Mouse (Mus musculus) limb, embryonic 14.5 days (tissue): ENCODE data around the gene Gpatch1. TPM values are rescaled to one million over a fixed set of nuclear protein-coding genes. Genes with fewer than 3 reads are reported as not detected.
"Not testable (repeated sequence)": the region's sequence is repeated elsewhere in the genome, so short reads cannot be mapped to it uniquely, and the experiment has no call there.

Experiments
- ATAC-seq: fragments of 200-750 bp; cut with Nextera tagmentation; 2 replicates; pipeline ENCODE4 v1.8.0; 2017; ENCODE audit warnings: low read depth, moderate number of reproducible peaks, moderate TSS enrichment; ENCODE audit not compliant: low FRiP score
- DNase-seq: peaks from one replicate; pipeline ENCODE4 v3.0.0-alpha.2; 2015; ENCODE audit warnings: low spot score
- H3K27ac ChIP-seq: fragments of 300-500 bp; sonication (generic); replicated peaks from 2 replicates; pipeline ENCODE4 v1.5.1; 2014; ENCODE audit warnings: low read depth, mild to moderate bottlenecking, low read length, moderate library complexity, mixed read lengths
- H3K27me3 ChIP-seq: fragments of 300-500 bp; sonication (generic); 2 replicates; pipeline ENCODE4 v1.6.1; 2014; ENCODE audit warnings: low read length, mixed read lengths; ENCODE audit not compliant: control insufficient read depth, insufficient read depth
- H3K36me3 ChIP-seq: fragments of 300-500 bp; sonication (generic); 2 replicates; pipeline ENCODE4 v1.6.1; 2014; ENCODE audit warnings: mild to moderate bottlenecking, low read length, moderate library complexity, mixed read lengths; ENCODE audit not compliant: control insufficient read depth, insufficient read depth
- H3K4me1 ChIP-seq: fragments of 300-500 bp; sonication (generic); 2 replicates; pipeline ENCODE4 v1.6.1; 2014; ENCODE audit warnings: antibody characterized with exemption, low read length, mixed read lengths; ENCODE audit not compliant: control insufficient read depth, insufficient read depth
- H3K4me2 ChIP-seq: fragments of 300-500 bp; sonication (generic); replicated peaks from 2 replicates; pipeline ENCODE4 v1.6.1; 2014; ENCODE audit warnings: low read depth, mild to moderate bottlenecking, low read length, moderate library complexity; ENCODE audit not compliant: severe bottlenecking
- H3K4me3 ChIP-seq: fragments of 300-500 bp; sonication (generic); replicated peaks from 2 replicates; pipeline ENCODE4 v1.5.1; 2014; ENCODE audit warnings: low read length
- H3K9ac ChIP-seq: fragments of 300-500 bp; sonication (generic); 2 replicates; pipeline ENCODE4 v1.6.1; 2014; ENCODE audit warnings: mild to moderate bottlenecking, low read depth, low read length, moderate library complexity; ENCODE audit not compliant: severe bottlenecking
- H3K9me3 ChIP-seq: fragments of 300-500 bp; sonication (generic); 2 replicates; pipeline ENCODE4 v1.6.1; 2016; ENCODE audit warnings: low read length; ENCODE audit not compliant: control insufficient read depth
- POLR2A ChIP-seq: fragments of 200-500 bp; IDR thresholded peaks from 2 replicates; pipeline ENCODE4 v1.8.0; 2012; ENCODE audit warnings: inconsistent platforms, mild to moderate bottlenecking, moderate library complexity, borderline replicate concordance; ENCODE audit not compliant: insufficient read depth, insufficient read length; ENCODE audit errors: extremely low read depth
- WGBS: fragments of 180-500 bp; shearing (Covaris S2); extraction: QIAGEN DNeasy Blood & Tissue Kit; methylation state at CpG from one replicate; pipeline ENCODE4 v1.1.7; 2014; 5-methylcytosine and 5-hydroxymethylcytosine counted together
- polyA plus RNA-seq, 2 experiments: library from polyadenylated mRNA; depleted of rRNA in 1 of 2; stranded (reverse) in 1 of 2; unstranded in 1 of 2; fragments of >200 nt; fragmentation: Nextera tagmentation in 1 of 2; extraction: Ambion mirVana in 1 of 2; gene quantifications; 2 replicates each; pipeline versions ENCODE4 v1.2.1 to v1.2.3; 2012 to 2014

Gene Gpatch1
- polyA plus RNA-seq, 2 experiments = 12.8 to 15.8 TPM

GRCm38 (mm10) chr7:35322732-35323420, 4.6 kb upstream of the Gpatch1 start:
- Histone ChIP-seq H3K36me3 (no peaks in the 10 kb centered on the region), H3K9me3 (no peaks in the 10 kb centered on the region), H3K4me2 (no peak overlapping the region), H3K27ac (no peak overlapping the region), H3K4me3 (no peak overlapping the region), H3K9ac (peak overlapping the region; percentile 21; the same call in 1 of the 2 replicates), H3K4me1 (0 out of 2 replicates have a peak, but pooled peaks cover 3% of the 10 kb centered on the region), H3K27me3 (no peaks in the 10 kb centered on the region)
- no peak for DNase-seq
- TF ChIP-seq POLR2A = no peak
- no peak for ATAC-seq
- 5% methylated on average over 12 of the region's 13 CpGs for WGBS

GRCm38 (mm10) chr7:35322161-35322560, 3.9 kb upstream of the Gpatch1 start:
- ATAC-seq (no peak), DNase-seq (no peak)
- Histone ChIP-seq H3K9me3 (no peaks in the 10 kb centered on the region), H3K4me3 (no peak overlapping the region), H3K9ac (no peak overlapping the region), H3K27ac (no peak overlapping the region), H3K36me3 (no peaks in the 10 kb centered on the region), H3K27me3 (no peaks in the 10 kb centered on the region), H3K4me2 (no peak overlapping the region), H3K4me1 (peaks cover 9% of the 10 kb centered on the region; the same call in 1 of the 2 replicates)
- no peak for TF ChIP-seq POLR2A
- WGBS = 44% methylated on average over 3 of the region's 3 CpGs

GRCm38 (mm10) chr7:35319755-35320154, 1.5 kb upstream of the Gpatch1 start:
- Histone ChIP-seq H3K4me3 (no peak overlapping the region), H3K9ac (no peak overlapping the region), H3K4me1 (peaks cover 12% of the 10 kb centered on the region; the same call in 1 of the 2 replicates), H3K27ac (no peak overlapping the region), H3K9me3 (no peaks in the 10 kb centered on the region), H3K36me3 (no peaks in the 10 kb centered on the region), H3K4me2 (no peak overlapping the region), H3K27me3 (no peaks in the 10 kb centered on the region)
- TF ChIP-seq POLR2A = no peak
- no peak for DNase-seq
- WGBS = 76% methylated on average over 4 of the region's 4 CpGs
- no peak for ATAC-seq

- H3K9ac ChIP-seq, H3K9me3 ChIP-seq, H3K36me3 ChIP-seq, H3K27me3 ChIP-seq, H3K27ac ChIP-seq, H3K4me2 ChIP-seq, H3K4me3 ChIP-seq, ATAC-seq, DNase-seq: not testable (repeated sequence)
- WGBS = 74% methylated on average over 3 of the region's 3 CpGs
- H3K4me1 ChIP-seq = peaks cover 12% of the 10 kb centered on the region; the same call in 1 of the 2 replicates
Observed at GRCm38 (mm10) chr7:35319221-35319620, 981 bp upstream of the Gpatch1 start.

GRCm38 (mm10) chr7:35314156-35314555, 4.1 kb downstream of the Gpatch1 start:
- Histone ChIP-seq H3K27ac (no peak overlapping the region), H3K4me2 (no peak overlapping the region), H3K4me1 (peaks cover 9% of the 10 kb centered on the region; the same call in 1 of the 2 replicates), H3K9ac (no peak overlapping the region), H3K27me3 (no peaks in the 10 kb centered on the region), H3K9me3 (no peaks in the 10 kb centered on the region), H3K36me3 (peaks cover 3% of the 10 kb centered on the region), H3K4me3 (no peak overlapping the region)
- TF ChIP-seq POLR2A = no peak
- DNase-seq = no peak
- ATAC-seq = no peak
